Mouse (Mus musculus) embryo, embryonic 10 days (tissue): ENCODE measurements around the gene Zfp644.
"Not testable (repeated sequence)": the region's sequence is repeated elsewhere in the genome, so short reads cannot be mapped to it uniquely, and the experiment has no call there.

ENCODE experiments used
- DNase-seq: peaks from one replicate; pipeline ENCODE4 v3.0.0-alpha.2; 2015; ENCODE audit warnings: low spot score

The Zfp644 gene

DNA sequence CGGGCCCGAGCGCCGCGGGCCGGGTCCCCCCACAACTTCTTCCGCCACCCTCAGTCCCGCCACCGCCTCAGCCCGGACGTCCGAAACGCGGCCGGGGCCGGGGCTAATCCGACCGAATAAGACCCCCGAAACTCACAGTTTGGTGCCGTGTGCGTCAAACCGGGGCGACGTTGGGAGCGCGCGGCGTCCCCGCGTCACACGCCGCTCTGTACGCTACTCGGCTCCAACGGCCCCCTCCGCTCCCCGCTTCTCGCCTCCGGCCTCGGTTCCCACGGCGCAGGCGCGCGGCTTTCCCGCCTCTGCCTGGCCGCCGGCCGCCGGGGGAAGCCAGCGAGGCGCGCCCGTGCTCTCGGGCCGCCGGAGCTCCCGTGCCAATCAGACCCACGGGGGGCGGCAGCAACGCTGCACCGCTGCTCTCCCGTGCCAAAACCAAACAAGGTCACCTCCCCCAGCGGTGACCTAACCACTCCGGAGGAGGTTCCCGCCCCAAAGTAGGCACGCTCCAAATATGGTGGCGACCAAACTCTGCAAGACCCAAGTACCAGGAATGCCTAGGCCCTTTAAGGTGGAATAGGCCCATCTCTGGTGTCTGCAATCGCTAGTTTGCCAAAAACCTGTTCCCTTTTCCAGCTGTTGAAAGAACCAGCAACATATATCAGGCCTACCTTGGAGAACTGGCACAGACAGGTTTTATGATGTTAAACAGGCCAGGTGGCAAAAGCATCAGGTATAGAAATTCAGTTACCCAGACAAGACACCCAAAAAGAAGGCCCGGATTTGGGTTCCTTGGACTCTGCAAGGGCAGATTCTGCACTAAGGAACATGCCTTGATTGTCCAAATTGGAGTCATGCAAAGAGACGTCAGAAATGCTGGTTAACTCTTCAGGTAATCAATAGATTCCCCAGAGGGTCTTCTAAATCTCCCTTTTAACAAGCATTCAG lies at the start of gene Zfp644:
Gene Zfp644 (minus strand): TSS at position 892 of the 942 bp plus-strand sequence.
- peak; percentile 92 for DNase-seq

- DNase-seq: peak; percentile 75
Observed at GRCm38 (mm10) chr5:106739716-106740115, 42.6 kb upstream of the Zfp644 start.

GRCm38 (mm10) chr5:106723487-106723886 lies 26.4 kb upstream of the Zfp644 start:
- no peak for DNase-seq

DNA sequence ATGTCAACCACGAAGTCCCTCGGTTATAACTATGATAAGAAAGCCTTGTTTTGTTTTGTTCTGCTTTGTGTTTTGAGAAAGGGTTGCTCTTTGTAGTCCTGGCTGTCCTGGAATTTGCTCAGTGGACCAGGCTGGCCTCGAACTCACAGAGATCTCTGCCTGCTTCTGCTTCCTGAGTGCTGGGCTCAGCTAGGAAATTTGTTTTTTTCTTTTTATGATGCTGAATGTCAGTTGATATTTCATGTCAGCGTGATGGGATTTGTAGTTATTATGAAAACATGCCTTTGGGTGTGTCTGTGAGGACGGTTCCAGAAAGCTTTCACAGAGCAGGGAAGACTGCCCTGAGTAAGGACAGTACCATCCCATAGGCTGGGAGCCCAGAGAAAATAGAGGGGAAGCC lies 25.7 kb upstream of the Zfp644 start:
- no peak for DNase-seq

GRCm38 (mm10) chr5:106711870-106712277 lies 14.8 kb upstream of the Zfp644 start:
- DNase-seq: no peak

DNA sequence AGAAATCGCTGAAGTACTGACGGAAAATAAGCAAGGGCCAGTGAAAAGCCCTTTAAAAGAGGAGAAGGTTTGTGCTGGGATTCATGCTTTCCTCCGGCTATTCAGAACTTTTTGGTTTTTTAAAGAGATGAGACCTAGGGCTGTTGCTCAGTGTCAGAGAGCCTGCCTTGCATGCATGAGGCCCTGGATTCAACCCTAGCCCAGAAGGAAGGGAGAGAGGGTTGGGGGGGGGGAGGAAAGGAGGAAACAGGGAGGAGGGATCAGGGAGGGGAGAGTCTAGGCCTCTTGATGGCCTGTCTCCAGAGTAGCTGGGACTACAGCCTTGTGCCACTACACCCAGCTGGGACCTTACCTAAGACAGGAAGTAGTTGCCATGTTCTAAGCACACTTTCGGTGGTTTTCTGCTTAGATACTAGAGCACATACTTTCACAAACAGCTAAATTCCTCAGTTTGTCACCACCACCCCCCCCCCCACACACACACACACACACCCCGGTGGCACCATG lies 14.2 kb upstream of the Zfp644 start:
- DNase-seq: no peak

DNA sequence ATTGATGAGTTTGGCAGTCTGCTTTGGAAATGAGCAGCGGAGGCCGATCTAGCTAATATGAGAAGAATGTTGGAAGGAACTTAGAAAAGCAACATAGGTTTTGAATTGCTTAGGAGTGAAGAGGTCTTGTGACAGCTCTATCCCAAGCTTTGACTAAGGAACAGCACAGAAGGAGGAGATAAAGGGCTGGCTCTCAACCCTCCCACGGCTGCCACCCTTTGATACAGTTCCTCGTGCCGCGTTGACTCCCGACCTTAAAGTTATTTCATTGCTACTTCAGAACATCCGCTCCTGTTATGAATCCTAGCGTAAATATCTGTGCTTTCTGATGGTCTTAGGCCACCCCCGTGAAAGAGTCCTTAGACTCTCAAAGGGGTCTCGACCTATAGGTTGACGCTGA lies 13.5 kb upstream of the Zfp644 start:
- no peak for DNase-seq

- no peak for DNase-seq
Observed at GRCm38 (mm10) chr5:106710085-106710409, 13.0 kb upstream of the Zfp644 start.

DNA sequence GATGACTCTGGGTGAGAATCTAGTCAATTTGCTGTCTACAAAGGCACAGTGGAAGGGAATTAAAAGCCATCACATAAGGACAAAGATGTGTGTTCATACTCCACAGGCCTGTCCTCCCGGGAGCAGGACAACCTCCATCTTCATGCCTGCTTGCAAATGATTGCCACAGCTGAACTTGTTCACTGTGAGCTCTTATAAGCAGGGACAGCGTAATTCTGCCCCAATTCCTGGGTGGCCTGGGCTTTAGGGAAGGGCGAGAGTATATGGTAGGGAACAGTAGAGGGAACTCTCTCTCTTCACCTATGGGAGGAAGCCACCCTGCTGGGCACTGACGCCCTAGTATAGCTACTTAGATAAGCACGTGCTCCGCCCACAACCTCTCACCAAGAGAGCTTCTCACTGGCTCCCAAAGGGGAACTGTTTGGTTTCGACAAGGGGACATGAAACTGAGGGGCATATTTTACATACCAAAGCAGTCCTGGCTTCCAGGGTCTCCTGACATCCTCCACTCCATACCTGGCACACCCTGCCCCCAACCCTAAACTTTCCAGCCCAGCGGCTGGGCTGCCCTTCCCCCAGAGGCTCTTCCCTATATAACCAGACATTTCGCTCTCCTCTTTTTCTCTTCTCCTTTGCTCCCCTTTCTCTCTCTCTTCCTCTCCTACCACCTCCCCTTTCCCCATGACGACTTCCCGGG lies 12.4 kb upstream of the Zfp644 start:
- peak; percentile 42 for DNase-seq

GRCm38 (mm10) chr5:106706363-106706762 lies 9.3 kb upstream of the Zfp644 start:
- no peak for DNase-seq

DNA sequence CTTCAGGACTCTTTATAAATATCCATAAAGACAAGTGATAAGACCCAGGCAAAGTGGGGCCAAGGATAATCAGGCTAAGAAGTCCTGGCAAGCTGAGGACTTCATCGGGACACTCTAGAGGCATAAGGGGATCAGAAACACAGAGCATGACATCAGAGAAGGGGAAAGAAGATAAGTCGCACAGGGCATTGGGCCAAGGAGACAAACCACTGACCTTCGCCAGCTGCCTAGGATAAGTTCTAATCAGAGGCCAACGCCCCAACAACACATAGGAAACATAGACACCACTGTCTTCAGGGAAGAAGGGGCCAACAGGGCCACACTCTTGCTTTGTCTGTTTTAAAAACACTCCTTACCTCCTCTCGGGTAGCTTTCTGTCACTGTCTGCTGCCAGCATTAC lies 8.1 kb upstream of the Zfp644 start:
- no peak for DNase-seq

- DNase-seq: peak; percentile 77
Observed at GRCm38 (mm10) chr5:106695681-106696395, 1.2 kb downstream of the Zfp644 start.

DNA sequence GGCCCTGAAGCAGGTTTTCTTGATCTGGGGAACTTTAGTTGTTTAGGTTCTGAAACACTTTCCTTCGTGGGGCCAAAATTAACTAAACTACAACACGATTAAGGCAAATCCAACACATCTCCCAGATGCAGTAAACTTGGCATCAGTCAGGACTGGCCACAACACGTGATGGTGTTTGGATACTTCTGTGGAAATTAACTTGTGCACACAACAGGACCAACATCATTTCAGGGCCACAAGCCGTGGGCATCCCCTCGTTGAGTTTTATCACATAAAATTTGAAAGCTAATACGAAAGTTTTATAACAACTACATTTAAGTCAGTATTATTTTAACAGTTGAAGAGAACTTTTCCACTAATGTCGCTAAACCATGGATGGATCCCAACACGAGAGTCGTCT lies 1.9 kb downstream of the Zfp644 start:
- DNase-seq: no peak

- no peak for DNase-seq
Observed at GRCm38 (mm10) chr5:106694683-106695082, 2.4 kb downstream of the Zfp644 start.

GRCm38 (mm10) chr5:106693034-106693433 lies 4.1 kb downstream of the Zfp644 start:
- no peak for DNase-seq

- DNase-seq: no peak
Observed at GRCm38 (mm10) chr5:106680636-106681458, 16.2 kb downstream of the Zfp644 start.

- no peak for DNase-seq
Observed at GRCm38 (mm10) chr5:106679659-106680058, 17.4 kb downstream of the Zfp644 start.

GRCm38 (mm10) chr5:106678823-106679222 lies 18.3 kb downstream of the Zfp644 start:
- not testable (repeated sequence) for DNase-seq

DNA sequence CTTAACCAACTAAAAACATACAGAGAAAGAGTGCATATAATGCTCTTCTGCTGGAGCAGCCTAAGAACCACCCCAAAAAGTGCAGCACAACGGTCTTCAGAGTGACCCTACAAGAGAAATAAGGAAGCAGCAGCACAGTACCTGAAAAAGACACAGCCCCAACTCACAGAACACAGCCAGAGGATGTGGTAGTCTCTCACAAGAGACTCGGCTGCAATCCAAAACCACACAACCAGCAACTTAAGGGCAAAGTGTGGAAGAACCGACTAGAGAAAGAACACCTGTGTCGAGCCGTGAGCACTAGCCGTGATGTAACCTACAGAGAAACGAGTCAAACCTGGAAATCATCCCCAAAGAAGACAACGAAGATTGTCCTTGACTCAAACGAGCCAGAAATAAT lies 20.3 kb downstream of the Zfp644 start:
- no peak for DNase-seq

- DNase-seq: no peak
Observed at GRCm38 (mm10) chr5:106672597-106672996, 24.5 kb downstream of the Zfp644 start.

DNA sequence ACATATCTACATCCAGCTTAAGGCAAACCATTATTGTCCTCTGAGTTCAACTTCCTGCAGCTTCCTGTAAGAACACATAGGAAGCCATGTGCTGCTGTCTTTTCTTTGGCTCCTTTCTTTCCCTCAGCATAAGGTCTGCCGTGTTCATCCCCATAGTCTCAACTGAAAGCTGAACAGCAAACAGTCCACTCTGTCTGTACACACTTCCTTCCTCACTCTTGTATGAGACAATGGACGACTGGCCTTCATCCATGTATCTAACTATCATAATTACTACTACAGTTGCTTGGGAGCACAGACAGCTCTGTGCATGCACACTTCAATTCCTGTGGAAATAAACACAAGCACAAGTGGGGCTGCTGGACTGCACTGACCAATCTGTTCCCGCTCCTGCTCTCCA lies 25.2 kb downstream of the Zfp644 start:
- no peak for DNase-seq

DNA sequence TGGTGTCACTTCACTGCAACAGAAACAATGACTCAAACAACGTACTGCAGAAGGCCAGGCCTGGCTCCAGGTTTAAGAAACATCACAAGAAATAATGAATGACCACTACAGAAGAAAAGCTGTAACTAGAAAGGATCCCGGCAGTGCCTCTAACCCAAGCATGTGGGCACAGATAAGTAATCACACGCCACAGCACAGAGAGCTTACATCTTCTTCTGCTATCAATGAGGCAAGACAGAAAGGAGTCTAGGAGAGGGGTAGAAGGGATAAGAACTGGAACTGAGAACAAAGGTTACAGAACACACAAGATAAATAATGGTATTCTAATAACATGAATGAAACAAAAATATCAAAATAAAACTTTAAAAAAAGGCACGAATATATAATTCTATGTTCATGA lies 32.2 kb downstream of the Zfp644 start:
- DNase-seq: no peak
